Mouse (Mus musculus): ENCODE results near the gene Gm10277.

Gene Gm10277

DNA sequence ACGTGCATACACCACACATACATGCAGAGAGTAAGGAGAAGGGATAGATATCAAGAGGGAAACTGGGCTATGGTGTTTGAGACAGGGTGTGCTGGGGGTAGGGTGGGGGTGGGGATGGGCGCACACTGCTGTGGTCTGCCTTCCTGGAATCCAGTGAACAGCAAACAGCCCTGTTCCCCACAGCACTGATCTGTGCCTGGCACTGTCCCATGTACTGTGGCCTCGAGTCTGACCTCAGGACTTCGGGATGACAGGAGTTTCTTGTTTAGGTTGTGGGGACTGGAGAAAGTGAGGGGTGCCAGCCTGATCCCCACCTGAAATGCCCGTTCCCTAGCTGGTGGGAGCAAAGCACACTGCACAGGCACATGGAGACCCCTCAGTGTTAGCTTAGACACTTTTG lies at the start of gene Gm10277:
Gene Gm10277, minus strand, starts transcription at position 41 of the 400 bp plus-strand sequence.
- no peak for DNase-seq

DNA sequence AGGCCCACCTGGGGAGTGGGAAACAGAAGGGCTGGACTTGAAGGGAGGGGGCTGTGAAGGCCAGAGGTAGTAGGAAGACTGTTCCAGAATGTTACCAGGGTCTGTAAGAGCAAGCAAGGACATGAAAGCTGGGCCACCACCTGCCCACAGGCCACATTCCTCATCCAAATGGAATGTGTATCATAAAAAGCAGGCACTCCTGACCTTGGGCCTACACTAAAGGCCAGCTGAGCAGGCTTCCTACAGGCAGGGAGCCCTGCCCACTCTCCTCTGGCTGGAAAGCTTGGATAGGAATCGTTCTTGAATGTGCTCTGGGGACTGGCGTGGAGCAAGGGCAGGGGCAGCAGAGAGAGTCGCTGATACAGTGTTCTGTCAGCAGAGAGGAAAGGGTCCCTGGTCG lies 49.2 kb upstream of the Gm10277 start:
- DNase-seq: no peak

DNA sequence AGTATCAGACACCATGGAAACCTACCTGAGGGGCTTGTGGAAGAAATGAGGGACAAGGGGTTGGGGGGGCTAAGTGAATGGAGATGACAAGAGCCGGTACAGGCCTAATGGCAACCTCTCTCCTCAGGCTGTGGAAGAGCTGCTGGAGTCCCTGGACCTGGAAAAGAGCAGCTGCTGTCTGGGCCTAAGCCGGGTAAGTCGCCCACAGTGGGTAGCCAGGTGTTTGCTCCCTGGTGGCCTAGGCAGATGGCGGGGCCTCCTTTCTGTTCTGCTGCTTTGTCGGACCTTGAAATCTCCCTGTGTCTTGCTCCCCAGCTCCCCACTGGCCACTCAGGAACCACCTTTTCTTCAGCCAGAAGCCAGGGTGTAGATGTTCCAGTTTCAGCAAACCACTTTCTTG lies 48.7 kb upstream of the Gm10277 start:
- DNase-seq: no peak

DNA sequence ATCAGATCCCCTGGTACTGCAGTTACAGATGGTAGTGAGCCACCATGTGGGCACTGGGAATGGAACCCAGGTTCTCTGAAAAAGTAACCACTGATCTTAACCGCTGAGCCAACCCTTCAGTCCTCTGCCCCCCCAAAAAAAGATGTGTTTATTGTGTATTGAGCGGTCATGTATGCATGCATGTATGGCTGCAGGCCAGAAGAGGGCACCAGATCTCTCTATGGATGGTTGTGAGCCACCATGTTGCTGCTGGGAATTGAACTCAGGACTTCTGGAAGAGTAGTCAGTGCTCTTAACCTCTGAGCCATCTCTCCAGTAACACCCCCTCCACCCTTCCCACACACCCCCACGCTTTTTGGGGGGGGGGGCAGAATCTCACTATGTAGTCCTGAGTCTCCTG lies 47.6 kb upstream of the Gm10277 start:
- no peak for DNase-seq

DNA sequence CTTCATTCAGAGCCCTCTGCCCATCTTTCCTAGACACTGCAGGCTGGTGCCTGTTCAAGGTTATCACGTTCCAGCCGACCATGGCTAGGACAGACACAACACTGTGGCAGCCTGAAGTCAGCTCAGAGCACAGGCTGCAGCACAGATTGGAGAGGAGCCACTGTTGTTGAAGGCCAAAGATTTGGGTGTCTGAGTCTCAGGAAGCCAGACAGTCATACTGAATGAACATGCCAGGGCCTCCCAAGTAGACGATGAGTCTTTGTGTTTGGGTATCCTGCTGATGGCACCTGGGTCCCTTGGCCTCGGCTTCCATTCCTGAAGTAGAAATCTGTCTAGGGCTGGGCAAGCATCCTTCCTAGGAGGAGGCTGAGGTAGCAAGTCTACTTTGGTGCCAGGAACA lies 45.0 kb upstream of the Gm10277 start:
- DNase-seq: no peak

DNA sequence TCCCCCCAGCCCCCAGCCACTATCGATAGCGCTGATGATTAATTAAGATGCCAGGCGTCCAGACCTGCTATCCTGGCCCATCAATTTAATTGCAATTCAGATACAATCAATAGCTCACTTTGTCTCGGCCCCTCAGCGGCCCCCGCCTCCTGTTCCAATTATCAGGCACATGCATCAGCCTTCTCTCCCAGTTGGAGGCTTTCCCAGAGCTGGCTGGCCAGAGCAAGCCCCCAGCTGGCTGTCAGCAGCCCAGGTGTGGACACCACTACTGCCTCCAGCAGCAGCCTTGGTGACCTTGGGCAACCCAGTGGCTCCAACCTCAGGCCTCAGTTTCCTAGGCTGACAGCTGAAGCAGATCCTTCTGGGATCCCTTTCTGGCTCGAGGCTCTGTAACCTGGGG lies 43.3 kb upstream of the Gm10277 start:
- DNase-seq: no peak

DNA sequence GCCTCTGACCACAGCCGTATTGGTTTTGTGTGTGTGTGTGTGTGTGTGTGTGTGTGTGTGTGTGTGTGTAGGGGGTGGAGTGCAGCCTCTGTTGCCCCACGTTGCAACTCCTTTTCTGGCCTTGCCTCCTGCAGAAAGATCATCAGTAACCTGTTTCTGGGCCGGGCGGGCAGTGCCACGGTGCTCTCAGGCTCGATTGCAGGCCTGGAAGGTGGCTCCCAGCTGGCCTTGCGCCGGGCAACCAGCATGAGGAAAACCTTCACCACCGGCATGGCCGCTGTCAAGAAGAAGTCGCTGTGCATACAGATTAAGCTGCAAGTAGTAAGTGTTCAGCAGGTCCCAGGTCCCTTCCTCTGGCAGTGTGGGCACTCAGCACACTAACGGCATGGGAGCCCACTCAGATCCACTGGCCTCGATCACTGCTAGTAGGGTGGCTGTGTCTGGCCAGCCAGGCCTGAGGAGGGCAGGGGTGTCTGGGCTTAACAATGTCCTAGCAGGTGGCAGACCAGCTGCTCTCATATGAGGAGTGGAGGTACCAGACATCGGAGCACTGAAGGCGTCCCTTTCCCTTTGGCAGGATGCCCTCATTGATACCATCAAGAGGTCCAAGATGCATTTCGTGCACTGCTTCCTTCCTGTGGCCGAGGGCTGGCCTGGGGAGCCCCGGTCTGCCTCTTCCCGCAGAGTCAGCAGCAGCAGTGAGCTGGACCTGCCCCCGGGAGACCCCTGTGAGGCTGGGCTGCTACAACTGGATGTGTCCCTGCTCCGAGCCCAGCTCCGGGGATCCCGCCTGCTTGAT lies 41.7 kb upstream of the Gm10277 start:
- no peak for DNase-seq

DNA sequence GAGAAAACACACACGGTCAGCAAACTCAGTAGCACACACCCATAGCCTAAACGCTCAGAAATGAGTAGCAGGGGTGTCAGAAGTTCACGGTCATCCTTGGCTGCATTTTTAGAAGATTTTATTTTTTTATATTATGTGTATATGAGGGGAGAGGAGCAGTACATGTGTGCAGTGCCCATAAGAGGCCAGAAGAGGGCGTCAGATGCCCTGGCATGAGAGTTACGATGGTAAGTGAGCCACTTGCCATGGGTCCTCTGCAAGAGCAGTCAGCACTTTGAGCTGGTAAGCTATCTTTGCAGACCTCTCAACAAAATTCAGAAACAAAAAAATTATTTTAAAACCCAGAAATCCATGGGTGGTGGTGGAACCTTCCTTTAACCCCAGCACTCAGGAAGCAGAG lies 40.6 kb upstream of the Gm10277 start:
- DNase-seq: no peak

DNA sequence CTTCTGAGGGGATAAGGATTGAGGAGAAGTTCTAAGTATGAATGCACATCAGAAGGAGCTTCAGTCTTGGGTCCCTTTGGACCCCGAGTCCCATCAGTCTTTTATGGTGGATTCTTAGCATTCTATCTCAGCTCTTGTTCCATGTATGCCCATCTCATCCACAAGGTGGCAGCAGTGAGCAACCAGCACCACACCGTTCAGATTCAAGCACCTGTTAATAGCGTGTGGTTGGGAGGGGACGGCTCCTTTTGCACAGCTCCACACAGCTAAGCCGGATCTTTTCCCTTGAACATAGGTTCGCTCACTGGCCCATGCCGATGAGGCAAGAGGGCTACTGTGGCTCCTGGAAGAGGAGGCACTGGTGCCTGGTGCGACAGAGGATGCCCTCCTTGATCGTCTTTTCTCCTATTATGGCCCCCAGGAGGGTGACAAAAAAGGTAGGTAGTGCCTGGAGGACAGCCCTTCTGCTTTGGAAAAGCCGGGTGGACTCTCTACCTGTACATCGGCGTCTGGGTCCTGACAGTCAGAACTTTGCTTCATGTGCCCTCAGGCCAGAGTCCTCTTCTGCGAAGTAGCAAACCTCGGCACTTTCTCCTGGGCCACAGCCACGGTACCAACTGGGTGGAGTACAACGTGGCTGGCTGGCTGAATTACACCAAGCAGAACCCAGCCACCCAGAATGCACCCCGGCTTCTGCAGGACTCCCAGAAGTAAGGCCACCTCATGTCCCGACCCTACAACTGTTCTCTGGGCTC lies 39.9 kb upstream of the Gm10277 start:
- peak; percentile 80 for DNase-seq

DNA sequence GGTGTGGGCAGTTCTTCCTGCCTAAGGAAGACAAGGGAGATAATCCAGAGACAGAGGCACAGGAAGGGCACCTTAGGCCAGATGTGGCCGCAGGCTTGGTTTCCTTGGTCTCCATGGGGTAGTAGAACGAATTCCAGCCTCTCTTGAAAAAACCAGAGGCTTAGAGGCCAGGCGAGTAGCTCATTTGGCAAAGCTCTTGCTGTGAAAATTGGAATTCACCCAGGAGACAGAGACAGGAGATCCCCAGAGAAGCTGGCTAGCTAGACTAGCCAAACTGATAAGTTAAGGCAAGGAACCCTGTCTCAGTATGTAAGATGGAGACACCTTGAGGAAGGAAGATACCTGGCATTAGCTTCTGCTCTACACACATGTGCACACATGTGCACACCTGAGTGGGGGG lies 38.8 kb upstream of the Gm10277 start:
- DNase-seq: no peak

DNA sequence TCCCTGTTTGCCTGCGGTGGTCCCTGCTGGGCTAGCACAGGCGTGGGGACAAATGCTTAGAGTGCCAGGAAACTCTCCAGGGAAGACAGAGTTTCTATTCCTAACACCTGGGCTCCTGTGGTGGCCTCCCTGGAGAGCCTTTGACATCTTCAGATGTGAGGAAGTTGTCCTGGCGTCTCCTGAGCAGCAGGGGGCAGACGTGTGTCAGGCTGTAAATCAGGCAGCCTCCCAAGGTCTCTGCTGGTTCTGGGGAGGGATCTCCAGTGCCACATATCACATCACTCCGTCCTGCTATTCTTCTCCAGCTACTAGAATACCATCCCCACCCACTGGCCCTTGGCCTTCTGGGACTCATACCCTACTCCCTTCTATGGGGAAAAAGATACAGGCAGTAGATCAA lies 38.3 kb upstream of the Gm10277 start:
- DNase-seq: peak; percentile 69

DNA sequence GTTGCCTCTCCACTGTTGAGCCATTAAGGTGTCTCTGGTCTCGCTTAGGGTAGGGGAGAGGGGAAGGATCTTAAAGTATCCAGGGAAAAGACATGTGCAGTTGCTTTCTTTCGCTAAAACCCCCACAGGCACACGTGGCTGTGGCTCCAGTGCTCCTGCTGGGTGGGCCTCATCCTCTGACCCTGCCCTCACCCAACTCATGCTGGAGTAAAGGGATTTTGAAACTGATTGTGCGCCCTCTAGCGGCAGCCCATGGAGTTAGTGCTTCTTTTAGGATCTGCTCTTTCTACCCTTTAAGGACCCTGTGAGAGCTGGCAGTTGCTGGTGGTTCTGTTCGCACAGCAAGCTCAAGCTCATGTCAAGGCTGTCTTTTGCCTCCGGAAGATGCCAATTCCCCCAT lies 35.2 kb upstream of the Gm10277 start:
- DNase-seq: peak; percentile 56

DNA sequence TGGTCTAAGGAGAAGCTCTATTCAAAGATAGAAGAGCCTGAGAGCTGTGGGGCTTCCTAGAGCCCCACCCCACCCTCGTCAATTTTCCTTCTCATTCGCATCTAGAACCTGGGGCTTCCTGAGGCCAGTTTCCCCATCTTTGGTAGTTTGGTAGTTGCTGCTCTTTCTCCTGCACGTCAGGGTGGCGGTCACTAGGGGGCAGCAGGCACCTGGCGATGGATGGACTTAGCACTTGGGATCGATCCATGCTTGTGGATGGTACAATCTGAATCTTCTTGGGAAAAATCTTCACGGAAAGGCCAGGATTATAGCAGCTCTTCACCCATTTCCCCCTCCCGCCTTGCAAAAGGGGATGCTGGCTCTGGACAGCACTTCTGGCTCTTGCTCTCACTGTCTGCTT lies 34.1 kb upstream of the Gm10277 start:
- peak; percentile 72 for DNase-seq

DNA sequence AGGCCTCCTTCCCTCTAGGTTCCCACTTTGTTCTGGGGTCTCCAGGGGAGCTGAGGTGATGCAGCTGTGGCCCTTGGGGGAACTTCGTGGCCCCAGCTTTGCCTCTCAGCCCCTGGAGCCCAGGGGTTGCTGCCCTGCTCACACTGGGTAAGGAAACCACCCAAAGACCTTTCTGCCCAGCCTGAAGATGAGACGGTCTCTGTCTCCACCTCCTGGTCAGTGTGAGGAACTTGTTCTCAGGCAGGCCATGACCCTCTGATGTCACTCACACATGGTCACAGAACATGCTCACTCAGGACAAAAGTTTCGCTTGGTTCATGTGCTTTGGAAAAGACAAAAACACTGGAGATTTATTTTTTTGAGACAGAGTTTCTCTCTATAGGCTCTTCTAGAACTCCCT lies 28.5 kb upstream of the Gm10277 start:
- DNase-seq: peak; percentile 52

DNA sequence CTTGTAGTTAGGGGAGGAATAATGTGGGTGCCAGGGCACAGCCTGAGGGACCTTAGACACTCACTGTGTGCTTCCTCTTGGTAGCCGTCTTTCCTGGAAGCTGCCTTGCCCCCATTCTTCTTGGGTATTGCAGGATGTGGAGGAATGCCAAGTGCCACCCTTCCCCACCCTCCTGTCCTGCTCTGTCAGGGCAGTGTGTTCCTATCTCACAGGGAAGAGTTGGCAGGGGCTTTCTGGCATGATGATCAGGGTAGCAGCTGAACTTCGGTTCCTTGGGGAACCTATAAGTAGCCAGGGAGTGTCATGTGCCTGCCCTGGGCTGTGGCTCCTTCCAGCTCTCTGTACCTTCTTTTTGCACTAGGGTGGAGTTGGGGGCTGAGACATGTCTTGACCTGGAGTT lies 26.4 kb upstream of the Gm10277 start:
- DNase-seq: no peak

DNA sequence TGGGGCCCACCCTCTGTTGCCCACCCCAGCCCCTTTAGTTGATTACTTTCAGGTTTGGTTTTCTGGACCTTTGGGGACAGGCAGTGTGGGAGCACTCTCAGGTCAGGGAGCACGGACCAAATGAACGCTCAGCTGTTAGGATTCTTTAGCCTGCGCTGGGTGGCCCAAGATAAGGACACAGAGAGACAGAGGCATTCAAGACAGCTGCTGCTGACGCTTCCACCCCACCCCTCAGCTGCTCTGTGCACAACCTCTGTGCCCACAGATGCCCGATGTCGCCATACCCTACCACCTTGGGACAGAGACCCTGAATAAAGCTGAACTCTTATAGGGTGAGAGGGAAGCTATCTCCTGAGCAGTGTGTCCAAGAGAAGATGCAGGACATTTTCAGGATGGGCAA lies 22.5 kb upstream of the Gm10277 start:
- no peak for DNase-seq

DNA sequence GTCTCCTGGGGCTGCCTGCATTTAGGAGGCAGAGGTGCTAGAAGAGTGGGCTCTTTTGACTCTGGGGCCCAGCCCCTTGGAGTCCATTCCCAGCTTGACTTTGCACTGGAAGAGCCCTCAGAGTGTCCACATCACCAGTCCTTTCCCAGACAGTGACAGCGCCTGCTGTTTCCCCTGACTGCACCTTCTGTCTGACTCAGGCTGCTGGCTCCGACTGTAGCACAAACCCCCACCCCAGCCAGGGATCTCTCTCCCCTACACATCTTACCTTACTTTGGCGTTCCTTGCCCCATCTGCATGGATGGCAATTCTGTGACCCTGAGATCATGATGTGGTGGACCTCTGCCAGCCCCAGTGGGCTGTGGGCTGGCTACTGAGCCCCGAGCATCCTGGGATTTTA lies 21.7 kb upstream of the Gm10277 start:
- DNase-seq: no peak

DNA sequence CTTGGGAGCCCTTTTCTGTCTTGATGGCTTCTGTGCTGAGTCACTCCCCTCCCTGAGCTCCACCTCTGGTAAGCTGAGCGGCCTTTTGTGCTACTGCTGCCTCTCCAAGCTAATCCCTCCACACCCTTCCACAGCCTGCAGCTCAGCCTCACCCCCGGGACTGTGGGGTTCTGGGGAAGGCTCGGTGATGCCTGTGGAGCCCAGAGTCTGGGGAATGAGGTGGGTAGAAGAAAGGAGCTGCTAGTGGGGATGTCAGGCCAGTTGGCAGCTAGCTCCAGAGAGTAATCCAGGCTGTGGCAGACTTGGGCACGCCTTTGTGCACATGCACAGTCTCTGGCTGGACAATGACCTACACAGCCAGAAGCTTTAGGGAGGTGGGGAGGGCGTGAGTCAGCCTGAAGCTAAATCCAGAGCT lies 20.5 kb upstream of the Gm10277 start:
- no peak for DNase-seq

DNA sequence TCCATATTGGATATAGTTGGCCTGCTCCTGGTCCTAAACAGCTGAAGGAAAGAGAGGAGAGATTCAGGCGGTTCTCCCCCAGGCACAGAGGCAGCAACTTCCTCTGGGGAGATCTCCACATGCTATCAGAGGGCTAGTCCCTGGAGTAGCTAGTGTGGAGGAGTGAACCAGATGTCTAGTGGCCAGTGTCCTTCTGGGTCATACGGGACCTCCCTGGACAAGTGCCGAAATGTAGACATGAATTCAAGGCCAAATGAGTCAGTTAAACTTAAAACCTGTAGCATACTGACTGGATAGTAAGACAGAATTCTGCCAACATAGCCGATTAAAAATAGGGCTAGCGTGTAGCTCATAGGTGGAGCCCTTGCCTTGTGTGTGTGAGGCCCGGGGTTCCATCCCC lies 19.3 kb upstream of the Gm10277 start:
- DNase-seq: no peak

DNA sequence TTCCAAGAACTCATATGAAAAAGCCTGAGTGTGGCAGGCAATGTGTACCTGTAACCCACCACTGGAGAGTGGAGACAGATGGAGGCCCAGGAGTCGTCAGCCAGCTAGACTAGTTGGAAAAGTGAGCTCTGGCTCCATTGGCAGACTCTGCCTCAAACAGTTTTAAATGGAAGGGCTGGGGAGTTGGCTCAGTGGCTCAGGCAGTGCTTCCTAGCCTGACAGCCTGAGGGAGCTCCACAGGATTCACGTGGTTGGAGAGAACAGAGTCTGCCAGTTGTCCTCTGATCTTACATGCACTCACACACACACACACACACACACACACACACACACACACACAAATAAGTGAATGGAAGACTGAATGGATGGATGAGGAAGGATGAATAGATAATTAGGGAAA lies 18.7 kb upstream of the Gm10277 start:
- DNase-seq: no peak

DNA sequence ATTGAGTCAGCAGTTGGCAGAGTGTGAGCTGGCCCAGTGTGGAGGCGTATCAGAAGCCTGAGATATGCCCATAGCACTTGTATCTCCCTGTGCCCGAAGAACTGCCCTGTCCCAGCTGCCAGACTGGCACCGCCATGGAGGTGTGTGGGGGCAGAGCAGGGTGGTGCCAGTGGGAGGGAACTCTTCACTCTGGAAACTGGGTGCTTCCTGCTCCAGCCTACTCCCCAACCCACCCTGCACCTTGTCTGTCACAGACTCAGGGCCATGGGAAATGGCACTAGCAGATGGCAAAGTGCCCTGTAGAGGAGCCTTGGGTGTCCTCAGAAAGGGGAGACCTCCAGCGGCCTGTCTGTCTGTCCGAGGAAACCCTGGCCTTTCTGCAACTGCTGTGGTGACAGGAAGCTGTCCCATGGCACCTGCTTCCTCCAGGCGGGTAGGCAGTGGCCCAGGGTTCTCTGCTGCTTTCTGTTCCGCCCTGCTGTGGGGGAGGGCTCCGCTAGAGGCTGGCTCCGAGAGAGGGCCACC lies 14.9 kb upstream of the Gm10277 start:
- DNase-seq: no peak

DNA sequence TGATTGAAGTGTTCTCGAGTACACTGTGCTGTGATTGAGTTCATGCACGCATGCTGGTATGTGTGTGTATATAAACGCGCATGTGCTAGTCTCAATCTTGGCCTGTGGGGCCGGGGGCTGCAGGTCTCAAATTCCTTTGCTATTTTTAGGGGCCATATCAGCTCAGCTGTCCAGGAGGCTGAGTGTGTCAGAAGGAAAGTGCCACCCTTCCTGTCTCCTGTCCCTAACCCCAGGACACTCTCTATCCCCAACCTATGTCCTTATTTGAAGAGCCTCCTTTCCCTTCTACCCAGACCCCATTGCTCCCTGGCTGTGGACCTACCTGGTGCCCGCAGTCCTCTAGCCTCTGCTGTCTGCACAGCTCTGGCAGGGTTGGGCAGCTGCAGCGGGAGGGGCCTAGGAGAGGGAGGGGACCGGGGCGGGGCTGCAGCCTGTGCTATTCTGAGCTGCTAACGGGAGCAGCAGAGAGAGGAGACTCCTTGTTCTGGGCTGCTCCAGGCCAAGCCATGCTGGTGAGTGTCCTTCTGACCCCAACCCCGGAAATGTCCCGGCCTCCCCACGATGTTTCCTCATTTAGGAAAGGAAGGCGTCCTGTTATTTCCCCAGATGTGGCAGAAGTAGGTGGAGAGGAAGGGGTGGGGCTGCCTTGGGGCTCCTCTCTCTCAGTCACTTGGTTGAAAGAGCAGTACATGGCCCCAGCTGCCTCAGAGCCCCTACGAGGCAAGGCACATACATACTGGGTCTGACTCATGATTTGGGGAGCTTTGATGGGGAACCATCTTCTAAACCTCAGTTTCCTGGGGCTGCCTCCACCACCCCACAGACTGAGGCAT lies 13.5 kb upstream of the Gm10277 start:
- DNase-seq: no peak

DNA sequence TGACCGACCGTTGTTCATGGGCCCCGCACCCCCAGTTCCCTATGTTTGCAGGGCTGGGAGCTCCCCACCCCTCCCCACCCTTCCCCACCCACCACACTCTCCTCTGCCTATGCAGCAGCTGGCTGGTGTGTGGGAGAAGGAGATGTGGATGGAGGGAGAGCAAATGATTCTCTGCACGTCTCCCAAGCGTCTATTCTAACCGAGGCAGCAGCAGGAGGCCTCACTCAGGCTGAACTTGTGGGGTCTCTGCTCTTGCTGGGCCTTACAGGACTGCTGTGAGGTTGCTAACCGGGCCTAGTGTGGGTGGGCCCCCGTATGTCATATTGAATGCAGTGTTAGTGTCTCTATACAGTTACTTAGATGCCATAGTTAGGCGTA lies 12.9 kb upstream of the Gm10277 start:
- DNase-seq: no peak
